Mouse (Mus musculus) heart, embryonic 16.5 days (tissue): ENCODE measurements around the gene Camk1g. TPM values are rescaled to one million over a fixed set of nuclear protein-coding genes. Genes with fewer than 3 reads are reported as not detected.

Experiments
- ATAC-seq: fragments of 200-750 bp; cut with Nextera tagmentation; replicated peaks from 2 replicates; pipeline ENCODE4 v1.8.0; 2017; ENCODE audit warnings: moderate number of reproducible peaks; ENCODE audit not compliant: insufficient read depth, low FRiP score; ENCODE audit errors: extremely low read depth
- H3K27ac ChIP-seq: fragments of 300-500 bp; sonication (generic); 2 replicates; pipeline ENCODE4 v1.5.1; 2014; ENCODE audit warnings: mild to moderate bottlenecking, low read length, control low read depth, moderate library complexity
- H3K27me3 ChIP-seq: fragments of 300-500 bp; sonication (generic); 2 replicates; pipeline ENCODE4 v1.6.1; 2014; ENCODE audit warnings: low read length, mixed read lengths; ENCODE audit not compliant: control insufficient read depth, insufficient read depth
- H3K36me3 ChIP-seq: fragments of 300-500 bp; sonication (generic); 2 replicates; pipeline ENCODE4 v1.6.1; 2014; ENCODE audit not compliant: control insufficient read depth, insufficient read depth
- H3K4me1 ChIP-seq: fragments of 300-500 bp; sonication (generic); 2 replicates; pipeline ENCODE4 v1.6.1; 2014; ENCODE audit warnings: low read length, mixed read lengths; ENCODE audit not compliant: control insufficient read depth, insufficient read depth
- H3K4me2 ChIP-seq: fragments of 300-500 bp; sonication (generic); 2 replicates; pipeline ENCODE4 v1.6.1; 2014; ENCODE audit warnings: low read depth, mild to moderate bottlenecking, control low read depth, low read length
- H3K4me3 ChIP-seq: fragments of 300-500 bp; sonication (generic); 2 replicates; pipeline ENCODE4 v1.5.1; 2014; ENCODE audit warnings: mild to moderate bottlenecking, control low read depth, low read length
- H3K9ac ChIP-seq: fragments of 300-500 bp; sonication (generic); 2 replicates; pipeline ENCODE4 v1.6.1; 2014; ENCODE audit warnings: low read length, control low read depth
- H3K9me3 ChIP-seq: fragments of 300-500 bp; sonication (generic); replicated peaks from 2 replicates; pipeline ENCODE4 v1.6.1; 2016; ENCODE audit warnings: low read length; ENCODE audit not compliant: control insufficient read depth
- WGBS: fragments of 180-500 bp; shearing (Covaris S2); extraction: QIAGEN DNeasy Blood & Tissue Kit; methylation state at CpG from one replicate; pipeline ENCODE4 v1.1.7; 2014; 5-methylcytosine and 5-hydroxymethylcytosine counted together
- polyA plus RNA-seq: library from polyadenylated mRNA; unstranded; fragments of >200 nt; fragmentation: Nextera tagmentation; extraction: Ambion mirVana; gene quantifications from 2 replicates; pipeline ENCODE4 v1.2.1, GENCODE M21; 2015

The Camk1g gene
- 13.6 and 16.6 TPM in 2 replicates for polyA plus RNA-seq

- H3K27me3 ChIP-seq, result no peaks in the 10 kb centered on the region
- H3K4me2 ChIP-seq, result peak within 1 kb of the TSS; percentile 61
- 2% methylated on average over 2 of the region's 2 CpGs for WGBS
- H3K27ac ChIP-seq, result peak within 1 kb of the TSS; percentile 70
- peak; percentile 81 for ATAC-seq
- H3K9ac ChIP-seq, result peak within 1 kb of the TSS; percentile 80
- H3K4me3 ChIP-seq, result peak within 1 kb of the TSS; percentile 62
- H3K9me3 ChIP-seq, result 0 out of 2 replicates have a peak, but pooled peaks cover 2% of the 10 kb centered on the region
- H3K36me3 ChIP-seq, result no peaks in the 10 kb centered on the region
- peaks cover 21% of the 10 kb centered on the region for H3K4me1 ChIP-seq
Measured at GRCm38 (mm10) chr1:193370096-193370495, at the start of gene Camk1g. Camk1g (minus strand) TSS chr1:193370298.

GRCm38 (mm10) chr1:193419168-193419567 lies 49.1 kb upstream of the Camk1g start:
- Histone ChIP-seq H3K9ac (no peak overlapping the region), H3K4me1 (peaks cover 29% of the 10 kb centered on the region), H3K4me3 (no peak overlapping the region), H3K9me3 (no peaks in the 10 kb centered on the region), H3K36me3 (no peaks in the 10 kb centered on the region), H3K27ac (0 out of 2 replicates have a peak overlapping the region, but pooled peaks have one; percentile 12), H3K4me2 (no peak overlapping the region), H3K27me3 (peaks cover 2% of the 10 kb centered on the region; the same call in 1 of the 2 replicates)
- 2% methylated on average over 2 of the region's 2 CpGs for WGBS
- ATAC-seq, result no peak

GRCm38 (mm10) chr1:193418656-193419055 lies 48.6 kb upstream of the Camk1g start:
- WGBS, result 25% methylated on average over 5 of the region's 5 CpGs
- H3K9ac ChIP-seq, result no peak overlapping the region
- peaks cover 25% of the 10 kb centered on the region for H3K4me1 ChIP-seq
- no peak overlapping the region for H3K4me2 ChIP-seq
- 0 out of 2 replicates have a peak overlapping the region, but pooled peaks have one; percentile 12 for H3K27ac ChIP-seq
- H3K27me3 ChIP-seq, result peaks cover 2% of the 10 kb centered on the region; the same call in 1 of the 2 replicates
- no peaks in the 10 kb centered on the region for H3K9me3 ChIP-seq
- no peaks in the 10 kb centered on the region for H3K36me3 ChIP-seq
- H3K4me3 ChIP-seq, result no peak overlapping the region
- ATAC-seq, result 0 out of 2 replicates have a peak, but pooled peaks have one; percentile 45

- Histone ChIP-seq H3K9me3 (no peaks in the 10 kb centered on the region), H3K27me3 (no peaks in the 10 kb centered on the region), H3K27ac (no peak overlapping the region), H3K9ac (no peak overlapping the region), H3K4me2 (no peak overlapping the region), H3K4me1 (peaks cover 14% of the 10 kb centered on the region), H3K36me3 (no peaks in the 10 kb centered on the region), H3K4me3 (no peak overlapping the region)
- WGBS, result 84% methylated on average over 4 of the region's 4 CpGs
- no peak for ATAC-seq
Measured at GRCm38 (mm10) chr1:193414067-193414466, 44.0 kb upstream of the Camk1g start.

GRCm38 (mm10) chr1:193413368-193414000 lies 43.4 kb upstream of the Camk1g start:
- no peaks in the 10 kb centered on the region for H3K9me3 ChIP-seq
- no peak overlapping the region for H3K4me2 ChIP-seq
- no peak overlapping the region for H3K9ac ChIP-seq
- no peaks in the 10 kb centered on the region for H3K27me3 ChIP-seq
- ATAC-seq, result no peak
- H3K27ac ChIP-seq, result no peak overlapping the region
- 91% methylated on average over 5 of the region's 5 CpGs for WGBS
- no peak overlapping the region for H3K4me3 ChIP-seq
- H3K36me3 ChIP-seq, result no peaks in the 10 kb centered on the region
- peaks cover 8% of the 10 kb centered on the region for H3K4me1 ChIP-seq

GRCm38 (mm10) chr1:193407487-193407886 lies 37.4 kb upstream of the Camk1g start:
- 18% methylated on average over 6 of the region's 6 CpGs for WGBS
- Histone ChIP-seq H3K36me3 (no peaks in the 10 kb centered on the region), H3K4me3 (no peak overlapping the region), H3K9ac (no peak overlapping the region), H3K27ac (no peak overlapping the region), H3K4me2 (no peak overlapping the region), H3K27me3 (no peaks in the 10 kb centered on the region), H3K9me3 (no peaks in the 10 kb centered on the region), H3K4me1 (no peaks in the 10 kb centered on the region)
- ATAC-seq, result no peak

GRCm38 (mm10) chr1:193406059-193406642 lies 36.1 kb upstream of the Camk1g start:
- H3K4me2 ChIP-seq, result no peak overlapping the region
- no peak for ATAC-seq
- H3K9me3 ChIP-seq, result no peaks in the 10 kb centered on the region
- H3K9ac ChIP-seq, result no peak overlapping the region
- H3K36me3 ChIP-seq, result no peaks in the 10 kb centered on the region
- H3K27ac ChIP-seq, result no peak overlapping the region
- H3K4me1 ChIP-seq, result no peaks in the 10 kb centered on the region
- no peak overlapping the region for H3K4me3 ChIP-seq
- H3K27me3 ChIP-seq, result no peaks in the 10 kb centered on the region
- 73% methylated on average over 6 of the region's 6 CpGs for WGBS

- Histone ChIP-seq H3K27me3 (no peaks in the 10 kb centered on the region), H3K4me3 (no peak overlapping the region), H3K9ac (no peak overlapping the region), H3K4me2 (no peak overlapping the region), H3K36me3 (no peaks in the 10 kb centered on the region), H3K9me3 (no peaks in the 10 kb centered on the region), H3K27ac (no peak overlapping the region), H3K4me1 (peaks cover 10% of the 10 kb centered on the region)
- WGBS, result 81% methylated on average over 9 of the region's 9 CpGs
- no peak for ATAC-seq
Measured at GRCm38 (mm10) chr1:193401695-193402094, 31.6 kb upstream of the Camk1g start.

- Histone ChIP-seq H3K36me3 (no peaks in the 10 kb centered on the region), H3K27me3 (no peaks in the 10 kb centered on the region), H3K9ac (no peak overlapping the region), H3K4me3 (no peak overlapping the region), H3K27ac (no peak overlapping the region), H3K4me2 (no peak overlapping the region), H3K4me1 (peaks cover 10% of the 10 kb centered on the region), H3K9me3 (no peaks in the 10 kb centered on the region)
- WGBS, result 78% methylated on average over 1 of the region's 1 CpGs
- no peak for ATAC-seq
Measured at GRCm38 (mm10) chr1:193400348-193400747, 30.2 kb upstream of the Camk1g start.
